Comparison of ENCODE assay signal across 23 mouse cellular contexts in genomic region chrX:134577896-134578295, GRCm38 (mm10). TPM values are rescaled to one million over a fixed set of nuclear protein-coding genes. Genes with fewer than 3 reads are reported as not detected.
DNase-seq lines count a peak whose midpoint lies in the region; ATAC-seq and TF ChIP-seq lines count a peak whose summit lies in the region.
"Had no signal": no experiment of that assay in that cellular context is flagged by ENCODE, and none has a peak within 500 bp of the region (broad histone marks: within the 10 kb centered on the region; RNA-seq: fewer than 3 reads in every experiment).

No protein-coding gene starts in this region.

- 87% methylated on average over 4 of the region's 4 CpGs for WGBS in heart, embryonic 10.5 days
- 84% methylated on average over 4 of the region's 4 CpGs for WGBS in hindbrain, embryonic 11.5 days

- TF ChIP-seq POLR2A in CH12.LX (IDR thresholded peaks at IDR 0.05; ENCODE audit: low read depth, low read length) = no peak
- TF ChIP-seq POLR2A in MEL (IDR thresholded peaks at IDR 0.05; ENCODE audit: control insufficient read depth in 1 of 2, insufficient read depth in 1 of 2, low read depth in 1 of 2, low read length in 2 of 2, poor library complexity in 1 of 2) = no peak

- no peaks in the 10 kb centered on the region for H3K27me3 ChIP-seq in CH12.LX (replicated peaks)
- no peaks in the 10 kb centered on the region for H3K27me3 ChIP-seq in MEL (ENCODE audit: control insufficient read depth in 1 of 2, insufficient read depth in 2 of 2, low read length in 2 of 2)
- no peaks in the 10 kb centered on the region for H3K27me3 ChIP-seq in heart, embryonic 10.5 days (ENCODE audit: insufficient read depth, poor library complexity, severe bottlenecking)
- no peaks in the 10 kb centered on the region for H3K27me3 ChIP-seq in hindbrain, embryonic 11.5 days (ENCODE audit: control insufficient read depth, insufficient read depth, low read length)
- H3K27me3 ChIP-seq: embryonic facial prominence, embryonic 12.5 days; forebrain, embryonic 13.5 days had no signal

- in situ Hi-C loops in CH12.LX (cut with MboI; ENCODE audit: low pct_ligation_motif_present, low pct_unique_long_range_greater_than_20kb, low sequenced_read_pairs) = no loop called here

- TF ChIP-seq EP300 in CH12.LX (IDR thresholded peaks at IDR 0.05; ENCODE audit: low read length) (no peak), MEL (IDR thresholded peaks at IDR 0.05; ENCODE audit: low read depth in 1 of 2, low read length in 2 of 2) (no peak)

- no peak for DNase-seq in CH12.LX (ENCODE audit: extremely low read depth)
- DNase-seq in MEL (ENCODE audit: low read depth, low spot score) = peak; percentile 86
- DNase-seq in heart, embryonic 10.5 days (ENCODE audit: low spot score) = no peak
- no peak for DNase-seq in hindbrain, embryonic 11.5 days (ENCODE audit: low spot score)
- no peak for DNase-seq in urinary bladder, postnatal 10 days (ENCODE audit: low spot score)
- DNase-seq: adrenal gland, adult 8-10 months; adrenal gland, postnatal 14 days; adrenal gland, postnatal 36 days; cerebellum, adult 11 months; cerebellum, adult 18-20 months; cerebellum, adult 8-10 months; cerebellum, adult 9-11 months; cerebellum, postnatal 14 days; cerebellum, postnatal 36 days had no signal

- H3K36me3 ChIP-seq in CH12.LX (replicated peaks in 1 of 2; ENCODE audit: control insufficient read depth in 1 of 2, insufficient read depth in 1 of 2, low read length in 1 of 2) = peaks cover under 1 to 22% of the 10 kb centered on the region in 2 experiments
- peaks cover 26 to 45% of the 10 kb centered on the region in 2 experiments for H3K36me3 ChIP-seq in MEL (ENCODE audit: control insufficient read depth in 1 of 2, insufficient read depth in 2 of 2, low read length in 2 of 2)
- no peaks in the 10 kb centered on the region for H3K36me3 ChIP-seq in heart, embryonic 10.5 days
- no peaks in the 10 kb centered on the region for H3K36me3 ChIP-seq in hindbrain, embryonic 11.5 days (ENCODE audit: control insufficient read depth, insufficient read depth, low read length)
- H3K36me3 ChIP-seq: embryonic facial prominence, embryonic 10.5 days; embryonic facial prominence, embryonic 12.5 days had no signal

- TF ChIP-seq CTCF in CH12.LX (conservative IDR thresholded peaks at IDR 0.05 in 1 of 2, IDR thresholded peaks at IDR 0.05 in 1 of 2; ENCODE audit: low read depth in 2 of 2, low read length in 2 of 2) (no peak), MEL (IDR thresholded peaks at IDR 0.05 in 2 of 3, conservative IDR thresholded peaks at IDR 0.05 in 1 of 3; ENCODE audit: control insufficient read depth in 1 of 3, insufficient read depth in 1 of 3, low read depth in 2 of 3, low read length in 3 of 3, poor library complexity in 1 of 3, severe bottlenecking in 1 of 3) (no peak)

- ATAC-seq in common myeloid progenitor, adult 5-6 weeks (replicated peaks; ENCODE audit: low read depth, poor library complexity, severe bottlenecking) = 0 out of 2 replicates have a peak, but pooled peaks have one; percentile 8
- no peak for ATAC-seq in hindbrain, embryonic 11.5 days (ENCODE audit: low FRiP score)
- ATAC-seq: activated CD4-positive, CD25-positive, alpha-beta regulatory T cell, adult 4 months; forebrain, embryonic 13.5 days; forebrain, embryonic 16.5 days; Patski had no signal

- H3K79me2 ChIP-seq in CH12.LX (replicated peaks; ENCODE audit: control insufficient read depth, extremely low read depth, insufficient read depth, poor library complexity, severe bottlenecking) = peaks cover 38% of the 10 kb centered on the region
- peaks cover 68% of the 10 kb centered on the region for H3K79me2 ChIP-seq in MEL (ENCODE audit: control insufficient read depth, insufficient read depth, low read length, poor library complexity)

- peaks cover 0 to 8% of the 10 kb centered on the region in 2 experiments; a peak in 1 of 4 replicates for H3K4me1 ChIP-seq in CH12.LX (ENCODE audit: control insufficient read depth in 1 of 2, insufficient read depth in 2 of 2)
- H3K4me1 ChIP-seq in MEL (ENCODE audit: control insufficient read depth in 1 of 2, insufficient read depth in 2 of 2, low read length in 2 of 2) = peaks cover 23 to 28% of the 10 kb centered on the region in 2 experiments
- H3K4me1 ChIP-seq in heart, embryonic 10.5 days = no peaks in the 10 kb centered on the region
- no peaks in the 10 kb centered on the region for H3K4me1 ChIP-seq in hindbrain, embryonic 11.5 days (replicated peaks; ENCODE audit: control insufficient read depth, insufficient read depth, low read length)
- H3K4me1 ChIP-seq: embryonic facial prominence, embryonic 10.5 days; embryonic facial prominence, embryonic 12.5 days; forebrain, embryonic 13.5 days had no signal

- H3K9me3 ChIP-seq in CH12.LX (replicated peaks; ENCODE audit: low read length) (no peaks in the 10 kb centered on the region), MEL (replicated peaks; ENCODE audit: insufficient read depth, low read length) (no peaks in the 10 kb centered on the region)
- H3K9me3 ChIP-seq in heart, embryonic 10.5 days = no peaks in the 10 kb centered on the region
- no peaks in the 10 kb centered on the region for H3K9me3 ChIP-seq in hindbrain, embryonic 11.5 days (ENCODE audit: control insufficient read depth, low read length)
- H3K9me3 ChIP-seq: embryonic facial prominence, embryonic 10.5 days; embryonic facial prominence, embryonic 12.5 days; forebrain, embryonic 13.5 days; G1E had no signal

- H3K9ac ChIP-seq in CH12.LX (ENCODE audit: insufficient read depth, low read depth) (no peak overlapping the region), MEL (ENCODE audit: control insufficient read depth, low read depth, low read length, poor library complexity, severe bottlenecking) (peak overlapping the region; percentile 29)
- H3K9ac ChIP-seq in hindbrain, embryonic 11.5 days (ENCODE audit: low read depth, low read length) = no peak overlapping the region
- H3K9ac ChIP-seq: embryonic facial prominence, embryonic 12.5 days; forebrain, embryonic 13.5 days had no signal

- dilution Hi-C loops in CH12.LX (cut with MboI; ENCODE audit: extremely low pct_ligation_motif_present, extremely low pct_unique_long_range_greater_than_20kb, low sequenced_read_pairs) = no loop called here

- TF ChIP-seq RAD21 in CH12.LX (IDR thresholded peaks at IDR 0.05; ENCODE audit: low read depth, low read length) = no peak
- TF ChIP-seq RAD21 in MEL (IDR thresholded peaks at IDR 0.05; ENCODE audit: low read depth, low read length) = no peak

- peak overlapping the region; percentile 34; the same call in 1 of the 2 replicates for H3K4me2 ChIP-seq in CH12.LX (ENCODE audit: insufficient read depth, low read depth, poor library complexity, severe bottlenecking)
- H3K4me2 ChIP-seq in hindbrain, embryonic 11.5 days (replicated peaks; ENCODE audit: low read depth, low read length) = no peak overlapping the region
- H3K4me2 ChIP-seq: embryonic facial prominence, embryonic 12.5 days; forebrain, embryonic 13.5 days had no signal

- H3K27ac ChIP-seq in CH12.LX (ENCODE audit: insufficient read depth, low read depth) (no peak overlapping the region), MEL (ENCODE audit: control insufficient read depth, low read depth, low read length) (peak overlapping the region; percentile 82)
- no peak overlapping the region for H3K27ac ChIP-seq in heart, embryonic 10.5 days
- H3K27ac ChIP-seq in hindbrain, embryonic 11.5 days (ENCODE audit: low read depth, low read length) = no peak overlapping the region
- H3K27ac ChIP-seq: embryonic facial prominence, embryonic 10.5 days; embryonic facial prominence, embryonic 12.5 days; forebrain, embryonic 13.5 days had no signal

- no peak overlapping the region for H3K4me3 ChIP-seq in CH12.LX (replicated peaks in 1 of 3; ENCODE audit: low read depth in 2 of 3, low read length in 2 of 3, poor library complexity in 1 of 3)
- peak overlapping the region in 1 of 2 experiments; percentile 27; a peak in 2 of 4 replicates for H3K4me3 ChIP-seq in MEL (ENCODE audit: control insufficient read depth in 1 of 2, insufficient read depth in 1 of 2, low read depth in 2 of 2, low read length in 2 of 2)
- no peak overlapping the region for H3K4me3 ChIP-seq in heart, embryonic 10.5 days
- H3K4me3 ChIP-seq in hindbrain, embryonic 11.5 days (ENCODE audit: low read depth, low read length) = no peak overlapping the region
- H3K4me3 ChIP-seq: embryonic facial prominence, embryonic 10.5 days; embryonic facial prominence, embryonic 12.5 days; forebrain, embryonic 13.5 days had no signal

RNA-seq across cellular contexts. Expression of gene Btk, which starts 5.5 kb away (rescaled TPM):
- total RNA-seq in CH12.LX (2012; rRNA removed) (16.2 and 23.2 TPM in 2 replicates), CH12.LX (2014; rRNA removed) (32.9 and 38.1 TPM in 2 replicates), MEL (2012; rRNA removed) (134 and 137 TPM in 2 replicates)
- polyA plus RNA-seq in CH12.LX (2012; ENCODE audit: insufficient read length, low read depth) (53.4 and 69.0 TPM in 2 replicates), MEL (2012; ENCODE audit: insufficient read depth in 1 of 2, insufficient read length in 2 of 2, low read depth in 1 of 2, low replicate concordance in 2 of 2, missing spikeins in 1 of 2) (100 to 1,000 TPM; 291 to 327 TPM)
- 84.5 and 111 TPM in 2 replicates for total RNA-seq in common myeloid progenitor, adult 5-6 weeks (2017)
- 0.86 and 2.5 TPM in 2 replicates for polyA plus RNA-seq in heart, embryonic 10.5 days (2016; fragmentation: Nextera tagmentation; extraction: Ambion mirVana)
- polyA plus RNA-seq in hindbrain, embryonic 11.5 days (2014; fragmentation: Nextera tagmentation; extraction: Ambion mirVana) = 1.1 and 1.2 TPM in 2 replicates
- polyA plus RNA-seq: C2C12, Patski had no signal

RNA-seq across cellular contexts. Expression of gene Rpl36a, which starts 7.6 kb away (rescaled TPM):
- total RNA-seq in CH12.LX (2012; rRNA removed) (2,800 and 2,905 TPM in 2 replicates), CH12.LX (2014; rRNA removed) (2,352 and 2,700 TPM in 2 replicates), MEL (2012; rRNA removed) (6,735 and 6,935 TPM in 2 replicates)
- polyA plus RNA-seq in CH12.LX (2012; ENCODE audit: insufficient read length, low read depth) (869 and 1,197 TPM in 2 replicates), MEL (2012; ENCODE audit: insufficient read depth in 1 of 2, insufficient read length in 2 of 2, low read depth in 1 of 2, low replicate concordance in 2 of 2, missing spikeins in 1 of 2) (1,000 to 10,000 TPM in 1 of 2 experiments, not detected in 1; 1,673 TPM)
- 6,063 and 10,653 TPM in 2 replicates for total RNA-seq in common myeloid progenitor, adult 5-6 weeks (2017)
- 252 and 287 TPM in 2 replicates for polyA plus RNA-seq in heart, embryonic 10.5 days (2016; fragmentation: Nextera tagmentation; extraction: Ambion mirVana)
- 279 and 285 TPM in 2 replicates for polyA plus RNA-seq in hindbrain, embryonic 11.5 days (2014; fragmentation: Nextera tagmentation; extraction: Ambion mirVana)

RNA-seq across cellular contexts. Expression of gene Gla, which starts 23.0 kb away (rescaled TPM):
- total RNA-seq in CH12.LX (2012; rRNA removed) = 6.1 and 6.2 TPM in 2 replicates
- 9.1 and 10.3 TPM in 2 replicates for total RNA-seq in CH12.LX (2014; rRNA removed)
- 8.6 and 13.3 TPM in 2 replicates for polyA plus RNA-seq in CH12.LX (2012; ENCODE audit: insufficient read length, low read depth)
- 10.0 and 10.2 TPM in 2 replicates for total RNA-seq in MEL (2012; rRNA removed)
- 10 to 100 TPM in 1 of 2 experiments, not detected in 1; 17.0 TPM for polyA plus RNA-seq in MEL (2012; ENCODE audit: insufficient read depth in 1 of 2, insufficient read length in 2 of 2, low read depth in 1 of 2, low replicate concordance in 2 of 2, missing spikeins in 1 of 2)
- total RNA-seq in common myeloid progenitor, adult 5-6 weeks (2017) = 7.4 and 9.5 TPM in 2 replicates
- polyA plus RNA-seq in heart, embryonic 10.5 days (2016; fragmentation: Nextera tagmentation; extraction: Ambion mirVana) = 4.3 and 6.6 TPM in 2 replicates
- 3.0 and 5.0 TPM in 2 replicates for polyA plus RNA-seq in hindbrain, embryonic 11.5 days (2014; fragmentation: Nextera tagmentation; extraction: Ambion mirVana)

RNA-seq across cellular contexts. Expression of gene Hnrnph2, which starts 23.1 kb away (rescaled TPM):
- 38.2 and 48.9 TPM in 2 replicates for total RNA-seq in CH12.LX (2012; rRNA removed)
- 57.3 and 63.8 TPM in 2 replicates for total RNA-seq in CH12.LX (2014; rRNA removed)
- polyA plus RNA-seq in CH12.LX (2012; ENCODE audit: insufficient read length, low read depth) = 70.0 and 82.0 TPM in 2 replicates
- 127 and 134 TPM in 2 replicates for total RNA-seq in MEL (2012; rRNA removed)
- 100 to 1,000 TPM; 200 to 295 TPM for polyA plus RNA-seq in MEL (2012; ENCODE audit: insufficient read depth in 1 of 2, insufficient read length in 2 of 2, low read depth in 1 of 2, low replicate concordance in 2 of 2, missing spikeins in 1 of 2)
- 169 and 185 TPM in 2 replicates for total RNA-seq in common myeloid progenitor, adult 5-6 weeks (2017)
- polyA plus RNA-seq in heart, embryonic 10.5 days (2016; fragmentation: Nextera tagmentation; extraction: Ambion mirVana) = 142 and 149 TPM in 2 replicates
- polyA plus RNA-seq in hindbrain, embryonic 11.5 days (2014; fragmentation: Nextera tagmentation; extraction: Ambion mirVana) = 127 and 174 TPM in 2 replicates

RNA-seq across cellular contexts. Expression of gene Timm8a1, which starts 36.2 kb away (rescaled TPM):
- total RNA-seq in CH12.LX (2012; rRNA removed) (48.2 and 74.8 TPM in 2 replicates), CH12.LX (2014; rRNA removed) (216 and 251 TPM in 2 replicates), MEL (2012; rRNA removed) (217 and 240 TPM in 2 replicates)
- polyA plus RNA-seq in CH12.LX (2012; ENCODE audit: insufficient read length, low read depth) (145 and 152 TPM in 2 replicates), MEL (2012; ENCODE audit: insufficient read depth in 1 of 2, insufficient read length in 2 of 2, low read depth in 1 of 2, low replicate concordance in 2 of 2, missing spikeins in 1 of 2) (100 to 1,000 TPM; 267 to 449 TPM)
- total RNA-seq in common myeloid progenitor, adult 5-6 weeks (2017) = 154 and 173 TPM in 2 replicates
- polyA plus RNA-seq in heart, embryonic 10.5 days (2016; fragmentation: Nextera tagmentation; extraction: Ambion mirVana) = 99.7 and 120 TPM in 2 replicates
- polyA plus RNA-seq in hindbrain, embryonic 11.5 days (2014; fragmentation: Nextera tagmentation; extraction: Ambion mirVana) = 59.6 and 72.6 TPM in 2 replicates

Comparison
In these comparisons a context has a peak if more than half of its experiments do, and no peak if none do; other contexts are left out.
1. RNA of gene Btk, which starts 5.5 kb away (polyA plus RNA-seq): 291 to 327 TPM in MEL and 53.4 to 69.0 TPM in CH12.LX; 0.86 to 2.5 TPM in heart, embryonic 10.5 days and 1.1 to 1.2 TPM in hindbrain, embryonic 11.5 days; every median in the first group is over 10 times any median in the second.